Mouse (Mus musculus): Measurements from ENCODE around the gene Kdm3a. TPM values are rescaled to one million over a fixed set of nuclear protein-coding genes. Genes with fewer than 3 reads are reported as not detected.

Gene Kdm3a
- total RNA-seq, 2 experiments from 2014 or later: 36.1 to 42.6 TPM

- DNase-seq (ENCODE audit: low spot score in 2 of 2): peak in 1 of 2 experiments; percentile 15
Observed at GRCm38 (mm10) chr6:71583198-71583597, 49.6 kb downstream of the Kdm3a start.

GRCm38 (mm10) chr6:71579478-71579877 is 53.3 kb downstream of the Kdm3a start:
- no peak for DNase-seq (ENCODE audit: low spot score in 2 of 2)

GRCm38 (mm10) chr6:71575359-71575758 is 57.4 kb downstream of the Kdm3a start:
- no peak for DNase-seq (ENCODE audit: low spot score in 2 of 2)

GRCm38 (mm10) chr6:71569025-71569424 is 63.8 kb downstream of the Kdm3a start:
- no peak for DNase-seq (ENCODE audit: low spot score in 2 of 2)

- no peak for DNase-seq (ENCODE audit: low spot score in 2 of 2)
Observed at GRCm38 (mm10) chr6:71568616-71569015, 64.2 kb downstream of the Kdm3a start.

GRCm38 (mm10) chr6:71556826-71557225 is 76.0 kb downstream of the Kdm3a start:
- DNase-seq (ENCODE audit: low spot score in 2 of 2): no peak

- DNase-seq (ENCODE audit: low spot score in 2 of 2): no peak
Observed at GRCm38 (mm10) chr6:71555507-71555951, 77.3 kb downstream of the Kdm3a start.

- peak; percentile 97 for DNase-seq (ENCODE audit: low spot score in 2 of 2)
Observed at GRCm38 (mm10) chr6:71543686-71544499, 88.9 kb downstream of the Kdm3a start, which contains the start of gene Chmp3. TSS of gene Chmp3 (plus strand) at chr6:71543797.

Other genes starting within 250 kb of the Kdm3a start
- gene Rmnd5a, start 192.4 kb downstream of the Kdm3a start, total RNA-seq (2021): 10 to 100 TPM; 80.0 to 82.7 TPM
- gene Rnf103, start 139.1 kb downstream of the Kdm3a start, total RNA-seq (2021): 10 to 100 TPM; 46.6 to 49.3 TPM
- gene Chmp3, start 89.2 kb downstream of the Kdm3a start, total RNA-seq (2021): 10 to 100 TPM; 80.4 to 84.7 TPM
- gene Reep1, start 74.6 kb upstream of the Kdm3a start, total RNA-seq (2021): 100 to 1,000 TPM; 119 to 120 TPM
- 10 to 100 TPM; 28.0 to 28.3 TPM for gene Mrpl35, start 194.0 kb upstream of the Kdm3a start, total RNA-seq (2021)
- 100 to 1,000 TPM; 144 to 145 TPM for gene Immt, start 198.3 kb upstream of the Kdm3a start, total RNA-seq (2021)